Comparison of ENCODE assay signal across 24 mouse cellular contexts in the genomic region with DNA sequence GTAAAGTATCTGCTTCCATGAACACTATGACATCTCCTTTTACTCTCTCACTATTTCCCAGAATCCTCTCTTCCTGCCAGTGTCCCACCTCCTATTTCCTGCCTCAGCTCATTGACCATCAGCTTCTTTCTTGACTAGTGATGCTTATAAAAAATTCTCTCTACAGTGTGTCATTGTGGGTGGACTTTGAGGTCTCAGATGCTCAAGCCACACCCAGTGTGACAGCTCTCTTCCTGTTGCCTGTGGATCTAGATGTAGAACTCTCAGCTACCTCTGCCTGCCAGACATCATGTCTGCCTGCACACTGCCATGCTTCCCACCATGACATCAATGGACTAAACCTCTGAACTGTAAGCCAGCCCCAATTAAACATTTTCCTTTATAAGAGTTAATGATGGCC. TPM values are rescaled to one million over a fixed set of nuclear protein-coding genes. Genes with fewer than 3 reads are reported as not detected.
"Had no signal": no experiment of that assay in that cellular context is flagged by ENCODE, and none has a peak within 500 bp of the region (broad histone marks: within the 10 kb centered on the region; RNA-seq: fewer than 3 reads in every experiment).

No protein-coding gene starts in this region.

- DNase-seq: lung, adult 2 months; lung, postnatal 14 days; lung, postnatal 36 days; right cerebral cortex, postnatal 14 days; thymus, adult 18-20 months; thymus, postnatal 14 days; thymus, postnatal 36 days had no signal

- H3K4me1 ChIP-seq: lung, embryonic 15.5 days; midbrain, embryonic 13.5 days; midbrain, embryonic 15.5 days; neural tube, embryonic 12.5 days had no signal

- H3K27ac ChIP-seq: lung, embryonic 15.5 days; macrophage; midbrain, embryonic 13.5 days; midbrain, embryonic 15.5 days; neural tube, embryonic 12.5 days had no signal

- H3K9me3 ChIP-seq: lung, embryonic 15.5 days; megakaryocyte, embryonic 14.5 days; midbrain, embryonic 13.5 days; midbrain, embryonic 15.5 days had no signal

- H3K4me2 ChIP-seq: lung, embryonic 15.5 days; midbrain, embryonic 11.5 days; midbrain, embryonic 13.5 days; midbrain, embryonic 15.5 days; neural tube, embryonic 12.5 days had no signal

- H3K36me3 ChIP-seq: lung, embryonic 15.5 days; midbrain, embryonic 13.5 days; midbrain, embryonic 15.5 days; neural tube, embryonic 12.5 days had no signal

- H3K9ac ChIP-seq: lung, embryonic 15.5 days; midbrain, embryonic 13.5 days; midbrain, embryonic 15.5 days; neural tube, embryonic 12.5 days had no signal

- ATAC-seq: lung, postnatal 0 days; midbrain, embryonic 13.5 days; midbrain, embryonic 15.5 days had no signal

- H3K4me3 ChIP-seq: lung, embryonic 15.5 days; midbrain, embryonic 13.5 days; midbrain, embryonic 15.5 days; neural tube, embryonic 12.5 days had no signal

- H3K27me3 ChIP-seq: lung, embryonic 15.5 days; megakaryocyte, embryonic 14.5 days; midbrain, embryonic 13.5 days; midbrain, embryonic 15.5 days; neural tube, embryonic 12.5 days had no signal

RNA-seq across cellular contexts. Expression of gene Ffar2, which starts 13.7 kb away (rescaled TPM):
- total RNA-seq: midbrain, postnatal 0 days had no signal
- polyA plus RNA-seq: midbrain, embryonic 11.5 days; midbrain, embryonic 15.5 days had no signal

RNA-seq across cellular contexts. Expression of gene Ffar3, which starts 18.7 kb away (rescaled TPM):
- total RNA-seq: megakaryocyte progenitor cell, adult 5-6 weeks; midbrain, postnatal 0 days; monocyte, adult 5-6 weeks had no signal
- polyA plus RNA-seq: liver, embryonic 16.5 days; lung, adult 2 months; lung, embryonic 15.5 days; lung, postnatal 0 days; macrophage; midbrain, embryonic 11.5 days; midbrain, embryonic 13.5 days; midbrain, embryonic 15.5 days; midbrain, postnatal 0 days; neural tube, embryonic 12.5 days; neural tube, embryonic 14.5 days; stomach, embryonic 14.5 days; thymus, postnatal 0 days had no signal

RNA-seq across cellular contexts. Expression of gene Ffar1, which starts 24.1 kb away (rescaled TPM):
- total RNA-seq: megakaryocyte progenitor cell, adult 5-6 weeks; midbrain, postnatal 0 days had no signal
- polyA plus RNA-seq: liver, embryonic 16.5 days; lung, embryonic 15.5 days; lung, postnatal 0 days; macrophage; midbrain, embryonic 11.5 days; midbrain, embryonic 13.5 days; midbrain, embryonic 15.5 days; midbrain, postnatal 0 days; neural tube, embryonic 12.5 days; neural tube, embryonic 14.5 days; stomach, embryonic 14.5 days; thymus, postnatal 0 days had no signal

RNA-seq across cellular contexts. Expression of gene Cd22, which starts 42.9 kb away (rescaled TPM):
- polyA plus RNA-seq: midbrain, embryonic 11.5 days; midbrain, embryonic 13.5 days; midbrain, embryonic 15.5 days; neural tube, embryonic 12.5 days; neural tube, embryonic 14.5 days had no signal

RNA-seq across cellular contexts. Expression of gene Krtdap, which starts 49.6 kb away (rescaled TPM):
- total RNA-seq: megakaryocyte progenitor cell, adult 5-6 weeks; monocyte, adult 5-6 weeks; neutrophil, adult 5-6 weeks had no signal
- polyA plus RNA-seq: macrophage; midbrain, embryonic 11.5 days; midbrain, embryonic 13.5 days; neural tube, embryonic 12.5 days; spleen, adult 2 months had no signal
